Mouse (Mus musculus): ENCODE data around the gene Ldhc.
"Not testable (repeated sequence)": the region's sequence is repeated elsewhere in the genome, so short reads cannot be mapped to it uniquely, and the experiment has no call there.

The Ldhc gene

GRCm38 (mm10) chr7:46860996-46861395 lies at the start of gene Ldhc:
Ldhc (plus strand) TSS chr7:46861203.
- no peak for DNase-seq (ENCODE audit: low spot score in 2 of 2)

- no peak for DNase-seq (ENCODE audit: low spot score in 2 of 2)
Measured at GRCm38 (mm10) chr7:46814012-46814411, 47.0 kb upstream of the Ldhc start.

- DNase-seq (ENCODE audit: low spot score in 2 of 2): not testable (repeated sequence)
Measured at GRCm38 (mm10) chr7:46820876-46821632, 39.9 kb upstream of the Ldhc start.

GRCm38 (mm10) chr7:46827046-46827802 lies 33.8 kb upstream of the Ldhc start:
- DNase-seq (ENCODE audit: low spot score in 2 of 2): no peak

GRCm38 (mm10) chr7:46827803-46828184 lies 33.2 kb upstream of the Ldhc start:
- no peak for DNase-seq (ENCODE audit: low spot score in 2 of 2)

GRCm38 (mm10) chr7:46829911-46830310 lies 31.1 kb upstream of the Ldhc start:
- DNase-seq (ENCODE audit: low spot score in 2 of 2): no peak

- no peak for DNase-seq (ENCODE audit: low spot score in 2 of 2)
Measured at GRCm38 (mm10) chr7:46830799-46831590, 30.0 kb upstream of the Ldhc start.

- DNase-seq (ENCODE audit: low spot score in 2 of 2): no peak
Measured at GRCm38 (mm10) chr7:46831693-46832092, 29.3 kb upstream of the Ldhc start.

GRCm38 (mm10) chr7:46832112-46832810 lies 28.7 kb upstream of the Ldhc start:
- DNase-seq (ENCODE audit: low spot score in 2 of 2): not testable (repeated sequence)

- no peak for DNase-seq (ENCODE audit: low spot score in 2 of 2)
Measured at GRCm38 (mm10) chr7:46833266-46833665, 27.7 kb upstream of the Ldhc start.

GRCm38 (mm10) chr7:46833670-46834255 lies 27.2 kb upstream of the Ldhc start:
- no peak for DNase-seq (ENCODE audit: low spot score in 2 of 2)

GRCm38 (mm10) chr7:46834994-46835610 lies 25.9 kb upstream of the Ldhc start:
- DNase-seq (ENCODE audit: low spot score in 2 of 2): no peak

- DNase-seq (ENCODE audit: low spot score in 2 of 2): no peak
Measured at GRCm38 (mm10) chr7:46836357-46836756, 24.6 kb upstream of the Ldhc start.

GRCm38 (mm10) chr7:46837073-46837472 lies 23.9 kb upstream of the Ldhc start:
- DNase-seq (ENCODE audit: low spot score in 2 of 2): no peak

GRCm38 (mm10) chr7:46838104-46838671 lies 22.8 kb upstream of the Ldhc start:
- DNase-seq (ENCODE audit: low spot score in 2 of 2): peak in 1 of 2 experiments; percentile 36

- peak; percentile 80 to 90 for DNase-seq (ENCODE audit: low spot score in 2 of 2)
Measured at GRCm38 (mm10) chr7:46838891-46839302, 22.1 kb upstream of the Ldhc start.

- no peak for DNase-seq (ENCODE audit: low spot score in 2 of 2)
Measured at GRCm38 (mm10) chr7:46839446-46839845, 21.6 kb upstream of the Ldhc start.

- DNase-seq (ENCODE audit: low spot score in 2 of 2): no peak
Measured at GRCm38 (mm10) chr7:46839861-46840260, 21.1 kb upstream of the Ldhc start.

GRCm38 (mm10) chr7:46840326-46840725 lies 20.7 kb upstream of the Ldhc start:
- DNase-seq (ENCODE audit: low spot score in 2 of 2): no peak

GRCm38 (mm10) chr7:46840787-46841525 lies 20.0 kb upstream of the Ldhc start, which contains the start of gene Ldha:
Ldha (plus strand) TSS chr7:46841475.
- no peak for DNase-seq (ENCODE audit: low spot score in 2 of 2)

Measured in right cerebral cortex, postnatal 36 days (tissue).